Mouse (Mus musculus) spleen, adult 12 weeks (tissue): ENCODE results near the gene Usp35.

Experiments
- DNase-seq: peaks from one replicate; pipeline ENCODE4 v3.0.0; 2022; ENCODE audit warnings: low spot score

Usp35 gene

GRCm38 (mm10) chr7:97346111-97346821, 14.4 kb upstream of the Usp35 start:
- no peak for DNase-seq

DNA sequence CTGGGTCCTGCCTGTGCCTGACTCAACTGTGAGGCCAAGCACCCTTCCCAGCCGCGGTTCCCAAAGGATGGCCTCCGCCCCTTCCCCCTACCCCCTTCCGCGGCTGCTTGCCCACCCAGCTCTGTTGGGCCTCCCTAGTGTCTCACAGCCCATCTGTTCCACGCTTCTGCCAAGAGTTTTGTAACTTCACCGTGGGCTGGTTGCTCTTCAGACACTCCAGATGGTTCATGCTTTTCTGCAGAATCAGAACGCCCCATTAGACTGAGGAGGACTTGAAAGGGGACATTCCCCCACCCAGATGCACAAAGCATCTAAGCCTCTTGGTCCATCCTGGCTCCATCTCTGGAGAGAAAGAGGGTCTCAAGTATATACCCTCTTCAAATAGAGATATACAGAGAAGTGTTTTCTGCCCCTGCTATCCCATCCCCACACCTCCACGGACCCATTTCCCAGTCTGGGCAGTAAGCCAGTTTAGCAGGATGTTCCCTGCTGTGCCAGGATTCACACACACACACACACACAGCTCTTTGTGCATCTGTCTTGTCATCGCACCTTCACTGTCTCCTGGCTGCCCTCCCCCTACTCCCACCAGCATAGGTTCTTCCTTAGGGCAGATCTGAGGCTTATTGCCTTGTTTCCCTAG, 13.5 kb upstream of the Usp35 start:
- DNase-seq = no peak

DNA sequence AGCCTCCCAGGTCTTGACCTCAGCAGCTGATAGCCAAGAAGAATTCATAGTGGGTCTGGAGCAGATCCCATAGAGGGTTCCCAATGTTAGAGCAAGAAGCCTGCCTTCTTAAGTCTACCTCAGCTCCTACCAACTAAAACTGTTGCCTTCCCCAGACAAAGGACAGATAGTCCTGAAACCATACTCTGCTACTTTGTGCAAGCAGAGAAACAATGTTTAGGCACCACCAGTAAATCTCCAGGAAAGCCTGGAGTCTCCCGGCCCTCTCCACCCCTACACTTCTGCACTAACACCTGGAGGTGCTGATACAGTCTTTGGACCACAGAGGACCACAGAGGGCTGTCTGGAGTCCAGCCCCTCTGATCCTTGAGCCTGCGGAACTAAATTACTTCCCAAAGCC, 12.8 kb upstream of the Usp35 start:
- no peak for DNase-seq

DNA sequence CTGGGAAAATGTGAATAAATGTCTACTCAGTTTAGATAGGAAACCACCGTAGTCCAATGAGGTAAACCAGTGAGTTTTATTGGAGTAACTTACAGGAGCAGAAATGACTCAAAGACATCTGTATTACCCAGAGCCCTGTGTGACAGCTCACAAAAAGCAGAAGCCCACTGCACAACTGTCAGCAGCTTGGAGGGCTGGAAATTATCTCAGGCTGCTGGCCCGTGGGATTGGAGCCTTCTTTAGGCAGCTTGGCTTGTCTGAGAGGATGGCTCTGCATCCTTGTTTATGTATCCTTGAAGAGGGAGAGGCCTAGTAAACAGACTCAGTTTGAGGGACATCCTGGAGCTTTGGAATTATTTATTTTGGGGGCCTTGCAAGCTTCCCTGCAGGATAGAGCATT, 11.1 kb upstream of the Usp35 start:
- no peak for DNase-seq

GRCm38 (mm10) chr7:97340907-97341849, 9.4 kb upstream of the Usp35 start:
- no peak for DNase-seq

DNA sequence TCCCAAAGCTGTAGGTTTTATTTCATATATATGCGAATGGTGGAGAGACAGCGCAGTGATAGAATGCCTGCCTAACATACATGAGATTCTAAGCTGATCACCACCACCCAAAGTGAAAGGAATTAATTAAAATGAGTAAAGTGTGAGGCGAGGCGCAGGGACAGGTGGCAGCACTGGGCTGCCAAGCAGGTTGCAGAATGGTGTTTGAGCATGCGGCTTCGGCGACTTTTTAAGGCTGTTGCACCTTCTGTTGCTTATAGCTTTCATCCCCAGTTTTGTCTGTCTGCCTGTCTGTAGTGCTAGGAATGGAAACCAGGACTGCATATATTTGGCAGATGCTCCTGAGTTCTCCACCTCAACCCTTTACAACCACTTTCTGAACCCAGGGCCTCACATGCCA, 7.8 kb upstream of the Usp35 start:
- no peak for DNase-seq

DNA sequence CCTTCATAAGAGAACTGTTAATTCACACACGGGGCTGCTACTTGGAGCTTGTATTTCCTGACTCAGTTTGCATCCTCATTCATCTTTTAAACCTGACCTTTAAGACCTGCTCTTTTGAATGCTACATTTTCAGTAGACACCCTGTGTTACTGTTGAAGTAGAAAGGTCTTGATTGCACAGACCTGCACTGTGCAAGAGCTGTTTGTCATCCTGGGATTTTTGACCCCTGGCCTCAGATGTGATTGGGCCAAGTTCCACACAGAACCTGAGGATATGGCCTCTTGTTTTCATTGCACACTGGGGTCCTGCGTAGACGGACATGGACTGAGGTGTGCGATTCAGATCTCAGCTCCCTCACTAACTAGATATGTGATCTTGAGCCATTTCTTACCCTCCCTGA, 6.8 kb upstream of the Usp35 start:
- DNase-seq = no peak

- DNase-seq = no peak
These were observed 4.9 kb upstream of the Usp35 start for GRCm38 (mm10) chr7:97336678-97337077.

DNA sequence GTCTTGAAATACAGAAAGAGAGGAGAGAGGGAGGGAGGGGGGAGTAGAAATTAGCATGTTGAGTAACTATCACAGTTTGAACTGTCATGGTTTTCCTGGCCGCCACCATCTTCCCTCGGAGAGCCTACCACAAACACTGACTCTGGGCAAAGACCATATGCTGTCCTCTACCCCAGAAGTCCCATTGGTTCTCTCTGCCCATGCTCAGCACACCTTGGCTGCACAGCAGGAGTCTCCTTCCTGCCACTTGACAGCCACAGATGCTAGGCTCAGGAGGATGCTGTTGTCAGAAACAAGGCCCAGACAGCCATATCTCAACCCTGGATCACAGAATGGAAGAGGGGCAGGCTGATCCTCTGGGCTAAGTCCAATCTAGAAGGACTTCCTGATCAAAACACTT, 2.6 kb upstream of the Usp35 start:
- DNase-seq = no peak

DNA sequence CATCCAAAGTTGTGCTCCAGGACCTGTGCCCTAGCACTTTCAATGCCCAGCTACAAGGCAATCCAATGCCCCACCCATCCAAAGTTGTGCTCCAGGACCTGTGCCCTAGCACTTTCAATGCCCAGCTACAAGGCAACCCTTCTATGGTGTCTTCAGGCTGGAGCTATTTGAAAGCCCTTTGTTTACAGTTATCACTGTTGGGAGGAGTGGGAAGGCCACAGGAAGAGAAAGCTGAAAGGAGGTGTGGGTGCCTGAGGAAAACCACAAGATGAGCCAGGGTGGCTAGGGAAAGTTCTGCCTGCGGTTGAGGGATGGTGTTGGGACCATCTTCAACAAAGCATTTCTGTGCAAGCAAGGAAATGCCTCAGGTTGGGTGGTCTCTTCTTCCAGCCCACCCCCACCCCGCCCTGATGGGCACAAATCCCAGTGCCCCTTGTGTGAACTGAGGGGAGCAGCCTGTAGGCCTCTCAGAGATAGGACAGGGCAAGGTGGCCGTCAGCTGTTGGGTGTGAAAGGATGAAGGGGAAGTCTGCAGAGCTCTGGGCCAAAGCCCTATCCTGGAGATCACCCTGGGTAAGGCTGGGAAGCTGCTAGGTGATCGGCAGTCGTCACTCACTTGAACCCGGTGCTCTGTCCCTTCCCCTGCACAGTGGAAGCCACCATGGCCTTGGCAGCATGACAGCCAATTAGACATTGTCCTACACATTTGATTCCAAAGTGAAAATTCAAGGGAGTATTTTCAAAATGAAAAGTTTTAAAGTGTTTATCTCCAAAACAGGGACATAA, 1.5 kb upstream of the Usp35 start:
- no peak for DNase-seq

- peak; percentile 7 for DNase-seq
These were observed 834 bp upstream of the Usp35 start for GRCm38 (mm10) chr7:97332667-97333041.

DNA sequence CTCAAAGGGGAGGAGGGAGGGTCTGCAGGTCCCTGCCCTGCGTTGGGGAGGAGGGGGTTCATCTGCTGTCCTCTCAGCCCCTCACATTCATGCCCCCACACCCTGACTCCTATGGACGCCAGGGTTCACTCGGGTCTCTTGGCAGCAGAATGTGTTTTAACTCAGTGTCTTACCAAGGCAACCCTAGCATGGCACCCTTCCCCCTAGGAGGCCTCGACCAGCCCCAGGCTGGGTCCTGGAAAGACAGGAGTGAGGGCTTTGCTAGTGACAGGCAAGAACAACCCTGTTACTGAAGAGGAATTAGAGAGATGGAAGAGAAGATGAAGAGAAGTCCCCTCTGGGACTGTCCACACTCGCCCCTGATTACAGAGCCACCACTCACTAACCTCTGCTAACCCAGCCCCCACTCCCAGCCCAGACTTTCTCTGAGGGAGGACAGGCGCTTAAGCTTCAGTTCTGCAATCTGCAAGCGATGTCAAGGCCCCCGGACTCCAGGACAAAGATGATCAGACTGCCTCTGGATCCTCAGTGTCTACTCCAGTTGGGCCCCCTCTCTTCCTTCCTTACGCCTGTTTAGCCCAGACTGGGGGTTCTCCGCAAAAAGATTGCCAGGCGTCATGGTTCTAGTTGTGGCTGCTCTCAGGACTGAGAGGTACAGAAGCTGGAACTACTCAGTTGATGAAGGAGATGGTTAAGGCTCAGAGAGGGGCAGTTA, 732 bp downstream of the Usp35 start:
- no peak for DNase-seq

DNA sequence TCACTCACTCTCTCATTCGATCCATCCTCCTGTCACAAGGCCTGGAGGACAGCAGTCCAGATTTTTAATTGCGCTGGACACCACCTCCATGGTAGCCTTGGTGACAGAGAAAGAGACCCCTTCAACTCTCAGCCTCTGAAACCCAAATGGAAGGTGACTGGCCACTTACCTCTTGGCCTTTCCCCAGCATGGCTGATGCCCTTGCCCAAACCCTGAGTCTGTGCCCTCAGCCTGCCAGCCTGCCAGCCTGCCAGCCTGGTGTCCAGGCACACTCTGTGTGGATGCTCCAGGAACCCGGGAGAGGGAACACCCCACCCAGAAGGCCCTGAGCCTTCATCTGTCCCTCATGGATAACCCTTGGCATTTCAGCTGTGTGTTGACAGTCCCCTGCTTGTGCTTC, 2.1 kb downstream of the Usp35 start:
- no peak for DNase-seq

- no peak for DNase-seq
These were observed 2.8 kb downstream of the Usp35 start for GRCm38 (mm10) chr7:97328891-97329588.

DNA sequence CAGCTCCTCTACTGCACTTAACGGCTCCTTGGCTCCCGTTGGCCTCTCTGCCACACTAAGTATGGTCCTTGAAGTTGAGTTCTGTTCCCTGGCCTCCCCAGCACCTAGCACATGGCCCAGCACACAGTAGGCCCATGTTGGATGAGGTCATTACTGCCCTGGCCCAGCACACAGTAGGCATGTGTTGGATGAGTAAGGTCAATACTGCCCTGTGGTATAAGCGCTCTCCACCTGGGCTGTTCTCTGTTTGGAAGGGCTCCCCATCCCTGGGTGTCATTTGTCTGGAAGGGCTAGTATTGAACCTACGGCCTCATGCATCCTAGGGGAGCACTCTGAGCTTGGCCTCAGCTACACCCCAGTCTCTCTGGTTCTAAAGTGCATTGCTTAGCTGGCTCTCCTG, 4.4 kb downstream of the Usp35 start:
- no peak for DNase-seq

GRCm38 (mm10) chr7:97325156-97325985, 6.4 kb downstream of the Usp35 start:
- no peak for DNase-seq

GRCm38 (mm10) chr7:97324342-97324741, 7.5 kb downstream of the Usp35 start:
- no peak for DNase-seq

DNA sequence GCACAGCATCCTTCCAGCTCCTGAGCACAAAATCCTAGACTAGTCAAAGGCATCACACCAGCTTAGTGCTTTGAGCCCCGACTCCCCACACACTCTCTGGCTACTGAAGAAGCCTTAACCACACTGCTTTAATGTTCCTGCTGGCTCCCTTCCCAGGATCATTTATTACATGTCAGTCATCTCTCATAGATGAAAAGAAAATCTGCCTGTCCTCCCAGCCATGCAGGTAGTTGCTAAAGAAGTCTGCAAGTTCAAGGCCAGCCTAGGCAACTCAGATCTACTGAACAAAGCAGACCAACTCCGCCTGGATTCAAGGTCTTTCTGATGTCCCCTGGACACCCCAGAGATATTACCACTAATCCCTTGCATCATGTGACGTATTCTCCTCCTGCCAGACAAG, 14.1 kb downstream of the Usp35 start:
- no peak for DNase-seq

- no peak for DNase-seq
These were observed 16.2 kb downstream of the Usp35 start for GRCm38 (mm10) chr7:97315656-97316055.

GRCm38 (mm10) chr7:97314646-97315045, 17.2 kb downstream of the Usp35 start:
- no peak for DNase-seq
